8 mouse cellular contexts compared by ENCODE assay signal in genomic region chr7:70334836-70335235, GRCm38 (mm10). TPM values are rescaled to one million over a fixed set of nuclear protein-coding genes. Genes with fewer than 3 reads are reported as not detected.
DNase-seq lines count a peak whose midpoint lies in the region; ATAC-seq and TF ChIP-seq lines count a peak whose summit lies in the region.

No protein-coding gene starts in this region.

- H3K9ac ChIP-seq in forebrain, embryonic 16.5 days (replicated peaks; ENCODE audit: low read depth, low read length), result no peak overlapping the region
- H3K9ac ChIP-seq in liver, embryonic 15.5 days, result no peak overlapping the region
- H3K9ac ChIP-seq in neural tube, embryonic 14.5 days (replicated peaks; ENCODE audit: low read depth, low read length), result no peak overlapping the region

- ATAC-seq in forebrain, embryonic 16.5 days, result peak; percentile 68
- ATAC-seq in liver, embryonic 15.5 days (ENCODE audit: insufficient read depth), result no peak
- ATAC-seq in neural tube, embryonic 14.5 days (ENCODE audit: low read depth), result peak; percentile 45; the same call in 1 of the 2 replicates

- H3K4me2 ChIP-seq in forebrain, embryonic 16.5 days (ENCODE audit: low read length), result peak overlapping the region; percentile 41
- H3K4me2 ChIP-seq in liver, embryonic 15.5 days, result peak overlapping the region; percentile 35
- H3K4me2 ChIP-seq in neural tube, embryonic 14.5 days (ENCODE audit: low read depth, low read length), result peak overlapping the region; percentile 32; the same call in 1 of the 2 replicates

- no peaks in the 10 kb centered on the region for H3K4me1 ChIP-seq in bone marrow, adult 2 months (ENCODE audit: control insufficient read depth, insufficient read depth, low read length)
- H3K4me1 ChIP-seq in forebrain, embryonic 16.5 days (replicated peaks; ENCODE audit: control insufficient read depth, insufficient read depth, low read length), result peaks cover 22% of the 10 kb centered on the region; the same call in 1 of the 2 replicates
- H3K4me1 ChIP-seq in liver, embryonic 15.5 days (replicated peaks), result 0 out of 2 replicates have a peak, but pooled peaks cover 3% of the 10 kb centered on the region
- peaks cover 13% of the 10 kb centered on the region; the same call in 1 of the 2 replicates for H3K4me1 ChIP-seq in neural tube, embryonic 14.5 days (ENCODE audit: control insufficient read depth, insufficient read depth, low read length)

- no peak overlapping the region for H3K4me3 ChIP-seq in bone marrow, adult 2 months (replicated peaks; ENCODE audit: control insufficient read depth, low read depth, low read length)
- 0 out of 2 replicates have a peak overlapping the region, but pooled peaks have one; percentile 10 for H3K4me3 ChIP-seq in forebrain, embryonic 16.5 days (replicated peaks; ENCODE audit: low read length)
- no peak overlapping the region for H3K4me3 ChIP-seq in liver, embryonic 15.5 days (replicated peaks)
- H3K4me3 ChIP-seq in neural tube, embryonic 14.5 days (ENCODE audit: low read depth, low read length), result no peak overlapping the region

- peaks cover 76% of the 10 kb centered on the region for H3K27me3 ChIP-seq in forebrain, embryonic 16.5 days (replicated peaks; ENCODE audit: control insufficient read depth, insufficient read depth, low read length)
- H3K27me3 ChIP-seq in liver, embryonic 15.5 days, result peaks cover 95% of the 10 kb centered on the region
- peaks cover 48% of the 10 kb centered on the region for H3K27me3 ChIP-seq in neural tube, embryonic 14.5 days (ENCODE audit: control insufficient read depth, insufficient read depth, low read length)

- peak; percentile 47 for DNase-seq in 3T3-L1 (ENCODE audit: low read depth, low spot score)
- DNase-seq in heart, postnatal 36 days, result peak; percentile 76 to 86
- DNase-seq in layer of hippocampus, adult 11-12 months (ENCODE audit: low spot score), result peak; percentile 80
- no peak for DNase-seq in B cell, adult 2 months

- TF ChIP-seq POLR2A in bone marrow, adult 2 months (IDR thresholded peaks at IDR 0.05; ENCODE audit: borderline replicate concordance, control insufficient read depth, low read depth, low read length), result no peak

- 2% methylated on average over 17 of the region's 17 CpGs for WGBS in bone marrow, adult 2 months
- 2% methylated on average over 17 of the region's 17 CpGs for WGBS in forebrain, embryonic 16.5 days
- WGBS in liver, embryonic 15.5 days (ENCODE audit: insufficient replicate concordance), result 1% methylated on average over 17 of the region's 17 CpGs
- 1% methylated on average over 17 of the region's 17 CpGs for WGBS in neural tube, embryonic 14.5 days

- intact Hi-C loops in heart, postnatal 36 days (cut with DNase I), result loop anchor here (1.0 to 10.0 kb wide), 6 partner anchors 53 to 1358 kb away; no protein-coding TSS in a partner anchor

- no peaks in the 10 kb centered on the region for H3K9me3 ChIP-seq in forebrain, embryonic 16.5 days (ENCODE audit: control insufficient read depth, low read length)
- no peaks in the 10 kb centered on the region for H3K9me3 ChIP-seq in liver, embryonic 15.5 days (replicated peaks)
- no peaks in the 10 kb centered on the region for H3K9me3 ChIP-seq in neural tube, embryonic 14.5 days (ENCODE audit: control insufficient read depth, low read length)

- TF ChIP-seq CTCF in bone marrow, adult 2 months (IDR thresholded peaks at IDR 0.05; ENCODE audit: control insufficient read depth, insufficient read depth, low read length), result peak; percentile 50

- no peak overlapping the region for H3K27ac ChIP-seq in bone marrow, adult 2 months (ENCODE audit: control insufficient read depth, insufficient read depth, low read depth, low read length, poor library complexity)
- H3K27ac ChIP-seq in forebrain, embryonic 16.5 days (ENCODE audit: low read length), result peak overlapping the region; percentile 49; the same call in 1 of the 2 replicates
- no peak overlapping the region for H3K27ac ChIP-seq in liver, embryonic 15.5 days (replicated peaks)
- H3K27ac ChIP-seq in neural tube, embryonic 14.5 days (ENCODE audit: low read depth, low read length), result no peak overlapping the region

- H3K36me3 ChIP-seq in forebrain, embryonic 16.5 days (ENCODE audit: control insufficient read depth, insufficient read depth), result no peaks in the 10 kb centered on the region
- no peaks in the 10 kb centered on the region for H3K36me3 ChIP-seq in liver, embryonic 15.5 days (replicated peaks)
- H3K36me3 ChIP-seq in neural tube, embryonic 14.5 days (ENCODE audit: control insufficient read depth, insufficient read depth, low read length), result no peaks in the 10 kb centered on the region

RNA-seq across cellular contexts. Expression of gene Nr2f2, which starts 31.7 kb away (rescaled TPM):
- 5.3 and 7.7 TPM in 2 replicates for polyA plus RNA-seq in bone marrow, adult 2 months (2011; ENCODE audit: insufficient read depth, insufficient read length, low replicate concordance, missing spikeins)
- 88.4 and 90.6 TPM in 2 replicates for polyA plus RNA-seq in forebrain, embryonic 16.5 days (2015; fragmentation: Nextera tagmentation; extraction: Ambion mirVana)
- total RNA-seq in heart, postnatal 36 days (2021), result 10 to 100 TPM; 18.9 to 23.9 TPM
- 6.5 and 6.7 TPM in 2 replicates for polyA plus RNA-seq in liver, embryonic 15.5 days (2015; fragmentation: Nextera tagmentation; extraction: Ambion mirVana)
- polyA plus RNA-seq in neural tube, embryonic 14.5 days (2014; fragmentation: Nextera tagmentation; extraction: Ambion mirVana), result 72.9 and 89.2 TPM in 2 replicates

Comparison
In these comparisons a context has a peak if more than half of its experiments do, and no peak if none do; other contexts are left out.
1. DNase-seq: peak in 3T3-L1 (single experiment), heart, postnatal 36 days (2 of 2) and layer of hippocampus, adult 11-12 months (single experiment); none in B cell, adult 2 months (0 of 2).
2. Peak in every context shown above with its lines, with median percentiles within 50 percentile points of each other: H3K4me2 ChIP-seq.